Mouse (Mus musculus) testis, postnatal 14 days (tissue): ENCODE results near the gene Lsm14b.

Source experiments
- DNase-seq: peaks from one replicate; pipeline ENCODE4 v3.0.0; 2021; ENCODE audit warnings: low spot score

The Lsm14b gene

DNA sequence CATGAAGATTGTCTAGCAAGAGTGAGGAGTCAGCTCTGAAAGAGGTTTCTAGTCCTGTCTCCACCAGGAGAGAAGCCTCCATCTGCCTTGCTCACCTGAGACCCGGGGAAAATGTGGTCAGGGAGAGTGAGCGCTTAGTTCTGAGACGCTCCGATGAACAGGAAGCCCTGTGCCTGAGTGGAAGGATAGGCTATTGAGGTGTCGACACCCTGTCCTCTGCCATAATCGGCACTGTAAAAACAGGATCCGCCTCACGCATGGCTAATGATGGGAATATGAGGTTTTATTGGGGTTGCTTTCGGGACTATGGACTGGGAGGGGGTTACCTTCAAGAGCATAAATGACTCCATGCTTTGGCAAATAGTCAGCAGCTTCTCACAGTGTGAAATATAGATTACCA, 6.2 kb upstream of the Lsm14b start:
- no peak for DNase-seq

DNA sequence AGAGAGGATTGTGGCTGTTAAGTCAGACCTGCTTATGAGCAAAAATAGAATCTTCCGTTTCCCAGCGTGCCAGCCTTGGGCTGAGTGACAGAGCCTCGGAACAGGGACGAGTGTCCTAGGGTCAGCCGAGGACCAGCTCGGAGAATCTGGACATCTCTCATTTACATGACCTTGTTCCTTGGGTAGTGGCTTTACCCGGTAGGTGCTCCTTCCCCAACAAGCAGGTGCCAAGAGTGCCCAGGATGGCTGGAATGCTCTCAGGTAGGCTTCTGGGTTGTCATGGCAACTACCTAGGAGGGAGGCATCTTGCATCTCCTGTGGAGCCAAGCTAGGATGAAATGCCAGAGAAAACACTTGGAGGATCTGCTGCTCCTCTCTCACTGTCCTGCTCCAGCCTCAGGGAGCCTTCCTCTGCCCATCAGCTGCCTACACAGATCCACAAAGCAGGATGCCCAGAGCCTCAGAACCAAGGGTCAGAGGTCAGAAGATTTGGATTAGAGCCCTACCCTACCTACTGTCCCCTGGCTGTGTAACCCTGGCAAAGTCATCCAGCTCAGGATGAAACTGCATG, 4.6 kb upstream of the Lsm14b start:
- no peak for DNase-seq

DNA sequence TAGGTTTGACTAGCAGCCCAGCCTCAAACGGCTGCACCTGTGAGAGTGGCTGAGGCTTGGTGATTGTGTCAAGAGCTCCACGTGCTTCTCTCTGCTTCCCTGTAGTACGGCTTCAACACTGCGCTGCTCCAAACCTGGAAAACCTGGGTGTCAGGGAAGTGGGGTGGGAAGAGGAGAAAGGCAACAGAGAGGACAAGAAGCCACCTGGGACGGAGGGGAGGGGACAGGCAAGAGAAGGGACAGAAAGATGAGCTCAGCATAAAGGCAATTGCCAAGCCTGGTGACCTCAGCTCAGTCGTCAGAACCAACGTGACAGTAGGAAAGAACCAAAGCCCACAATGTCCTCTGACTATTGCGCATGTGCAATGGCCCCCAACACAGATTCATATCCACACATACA, 3.9 kb upstream of the Lsm14b start:
- no peak for DNase-seq

DNA sequence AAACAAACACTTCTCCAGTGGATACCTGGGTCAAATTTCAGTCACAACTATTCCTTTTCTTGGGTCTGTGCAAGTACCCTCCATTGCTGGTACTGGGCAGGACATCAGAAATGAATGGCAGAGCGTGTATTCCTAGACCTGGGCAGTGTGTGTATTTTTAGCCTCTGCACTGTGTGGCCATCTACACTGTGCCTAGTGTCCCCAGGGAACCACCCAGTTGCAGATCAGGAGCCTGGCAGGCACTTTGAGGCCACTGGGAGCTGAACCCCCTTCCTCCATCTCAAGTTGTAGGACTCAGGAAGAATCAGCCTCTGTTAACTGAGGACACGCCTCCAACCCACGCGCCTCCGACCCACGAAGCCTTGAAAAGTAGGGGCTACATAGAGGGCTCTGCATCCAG, 2.0 kb upstream of the Lsm14b start:
- no peak for DNase-seq

DNA sequence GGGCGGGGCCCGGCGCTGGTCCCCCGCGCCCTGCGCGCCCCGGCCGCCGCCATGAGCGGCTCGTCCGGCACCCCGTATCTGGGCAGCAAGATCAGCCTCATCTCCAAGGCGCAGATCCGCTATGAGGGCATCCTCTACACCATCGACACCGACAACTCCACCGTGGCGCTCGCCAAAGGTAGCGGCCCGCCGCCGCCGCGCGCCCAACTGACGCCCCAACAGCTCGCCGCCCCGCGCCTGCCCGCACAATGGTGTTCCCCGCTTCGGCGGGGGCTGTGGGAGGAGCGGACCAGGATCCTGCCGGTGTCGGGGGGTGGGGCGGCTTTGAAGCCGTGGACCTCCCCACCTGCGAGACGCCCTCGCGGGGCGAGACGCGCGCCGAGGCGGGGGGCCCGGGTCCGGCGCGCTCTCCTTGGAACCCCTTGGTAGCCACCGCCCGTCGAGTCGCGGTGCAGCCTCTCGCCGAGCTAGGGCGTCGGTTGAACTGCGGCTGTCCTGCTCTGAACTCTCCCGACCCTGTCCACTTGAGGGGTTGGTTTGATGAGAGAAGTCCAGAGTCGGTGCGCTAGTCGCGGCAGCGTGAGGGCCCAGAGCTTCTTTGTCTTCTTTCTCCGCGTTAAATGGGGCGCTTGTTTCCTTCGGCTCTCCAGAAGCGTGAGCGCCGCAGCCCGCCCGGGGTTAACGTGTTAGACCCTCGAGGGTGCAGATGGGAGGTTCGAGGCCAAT, 511 bp downstream of the Lsm14b start:
- DNase-seq: peak; percentile 70

DNA sequence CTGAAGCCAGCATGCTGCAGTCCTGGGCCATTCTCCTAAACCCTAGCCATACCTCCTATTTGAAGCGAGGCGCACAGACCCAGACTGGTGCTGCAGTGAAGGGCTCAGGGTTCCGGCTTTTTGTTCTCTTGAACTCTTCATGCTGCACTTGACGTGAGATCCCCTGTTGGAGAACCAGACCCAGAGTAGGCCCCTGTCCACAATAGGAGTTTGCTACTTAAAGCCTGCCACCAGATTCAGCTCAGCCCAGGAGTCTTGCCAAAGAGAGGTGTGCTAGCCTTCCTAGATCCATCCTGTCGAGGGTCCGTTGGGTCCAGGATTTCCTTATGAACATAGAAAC, 1.0 kb downstream of the Lsm14b start:
- DNase-seq: no peak

DNA sequence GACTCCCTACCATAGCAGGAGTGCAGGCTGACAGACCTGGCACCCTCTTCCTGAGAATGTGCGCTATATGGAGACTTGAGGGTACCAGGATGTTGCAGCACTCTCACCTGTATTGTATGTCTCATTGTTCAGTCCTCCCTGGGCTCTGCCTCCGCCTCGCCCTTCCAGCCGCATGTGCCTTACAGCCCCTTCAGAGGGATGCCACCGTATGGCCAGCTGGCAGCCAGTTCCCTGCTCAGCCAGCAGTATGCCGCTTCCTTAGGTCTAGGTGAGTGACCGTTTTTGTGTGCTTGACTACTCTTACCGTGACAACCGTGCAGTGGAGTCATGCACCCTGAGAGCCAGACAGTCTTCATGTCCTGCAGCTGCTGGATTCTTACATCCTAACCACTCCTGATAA, 3.0 kb downstream of the Lsm14b start:
- DNase-seq: no peak

DNA sequence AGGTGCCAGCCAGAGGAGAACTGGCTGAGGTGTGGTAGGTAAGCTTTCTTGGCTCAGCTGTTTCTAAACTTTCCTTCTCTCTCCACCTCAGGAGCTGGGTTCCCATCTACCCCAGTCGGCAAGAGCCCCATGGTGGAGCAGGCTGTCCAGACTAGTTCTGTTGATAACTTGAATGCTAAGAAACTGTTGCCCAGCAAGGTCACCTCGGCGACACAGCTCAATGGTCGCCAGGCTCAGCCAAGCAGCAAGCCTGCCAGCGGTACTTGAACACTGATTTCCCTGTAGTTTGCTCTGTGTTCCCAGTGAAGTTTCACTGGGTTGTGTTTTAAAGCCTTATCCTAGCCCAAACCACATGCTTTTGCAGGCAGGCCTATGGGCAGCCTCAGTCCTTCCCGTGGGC, 6.5 kb downstream of the Lsm14b start:
- no peak for DNase-seq

DNA sequence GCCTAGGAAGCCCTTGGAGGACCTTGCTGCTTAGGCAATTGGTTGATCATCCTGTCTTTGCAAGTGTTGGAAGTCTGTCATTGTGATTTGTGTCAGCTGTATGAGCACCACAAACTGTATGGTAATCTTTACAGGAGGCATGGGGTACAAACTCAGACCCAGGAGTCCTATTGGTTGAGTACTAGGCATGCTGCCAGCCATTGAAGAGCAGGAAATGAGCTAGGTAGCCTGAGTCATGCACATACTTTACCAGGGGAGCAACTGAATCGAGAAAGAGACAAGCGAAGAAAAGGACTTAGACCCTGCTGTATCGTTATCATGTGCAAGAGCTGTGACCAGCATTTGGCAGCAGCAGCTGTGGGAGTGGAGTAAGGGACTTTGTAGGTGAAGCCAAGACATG, 8.1 kb downstream of the Lsm14b start:
- DNase-seq: no peak

DNA sequence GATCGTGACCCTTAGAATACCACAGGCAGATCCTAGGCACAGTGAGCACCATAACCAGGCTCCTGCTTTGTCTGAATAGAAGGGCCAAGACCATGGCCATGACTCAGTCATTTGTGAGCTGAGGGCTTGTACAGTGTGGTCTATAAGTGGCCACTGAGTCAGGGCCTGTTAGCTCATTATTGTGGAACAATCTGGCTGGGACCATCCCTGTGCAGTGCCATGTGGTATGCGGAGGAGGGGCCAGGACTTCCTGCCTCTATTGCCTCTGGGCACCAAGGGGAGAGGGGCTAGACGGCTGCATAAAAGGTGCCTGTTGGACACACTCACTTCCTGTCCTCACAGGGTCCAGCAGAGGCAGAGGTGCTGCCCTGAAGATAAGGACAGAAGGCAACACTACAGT, 9.2 kb downstream of the Lsm14b start:
- no peak for DNase-seq

DNA sequence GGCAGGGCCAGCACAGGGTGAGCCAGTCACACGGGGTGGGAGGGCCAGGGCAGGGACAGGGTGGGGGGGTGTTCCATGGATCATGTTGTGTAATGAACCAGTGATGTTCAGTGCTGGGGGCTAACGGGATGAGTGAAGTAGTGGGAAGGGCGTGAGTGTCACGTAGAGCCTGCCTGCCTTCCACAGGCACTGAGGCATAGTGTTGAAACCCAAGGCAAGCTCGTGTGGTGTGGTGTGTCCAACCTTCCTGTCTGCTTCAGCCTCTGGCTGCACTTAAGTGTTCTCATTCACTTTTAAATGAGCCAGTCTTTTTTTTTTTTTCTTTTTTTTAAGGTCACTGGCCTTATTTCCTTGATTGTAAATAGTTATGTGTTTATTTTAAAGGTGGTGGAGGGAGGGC, 10.0 kb downstream of the Lsm14b start:
- DNase-seq: no peak

DNA sequence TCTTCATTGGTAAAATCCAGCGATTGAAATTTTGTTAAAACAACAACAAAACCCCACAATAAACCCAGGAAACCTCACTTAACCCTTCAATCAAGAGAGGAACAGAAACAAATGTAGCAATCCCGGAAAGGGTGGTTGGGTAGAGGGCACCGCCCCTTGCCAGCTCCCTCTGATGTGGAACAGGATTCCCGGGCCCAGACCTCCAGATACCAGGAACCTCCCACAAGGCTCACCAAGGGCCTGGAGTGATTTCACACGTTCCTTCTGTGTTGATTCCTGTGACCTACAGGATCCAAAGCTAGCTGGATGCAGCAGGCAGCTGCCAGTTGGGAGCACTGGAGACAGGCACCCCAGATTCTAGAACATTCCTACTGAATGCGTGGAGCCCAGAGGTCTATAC, 15.6 kb downstream of the Lsm14b start:
- peak; percentile 78 for DNase-seq

DNA sequence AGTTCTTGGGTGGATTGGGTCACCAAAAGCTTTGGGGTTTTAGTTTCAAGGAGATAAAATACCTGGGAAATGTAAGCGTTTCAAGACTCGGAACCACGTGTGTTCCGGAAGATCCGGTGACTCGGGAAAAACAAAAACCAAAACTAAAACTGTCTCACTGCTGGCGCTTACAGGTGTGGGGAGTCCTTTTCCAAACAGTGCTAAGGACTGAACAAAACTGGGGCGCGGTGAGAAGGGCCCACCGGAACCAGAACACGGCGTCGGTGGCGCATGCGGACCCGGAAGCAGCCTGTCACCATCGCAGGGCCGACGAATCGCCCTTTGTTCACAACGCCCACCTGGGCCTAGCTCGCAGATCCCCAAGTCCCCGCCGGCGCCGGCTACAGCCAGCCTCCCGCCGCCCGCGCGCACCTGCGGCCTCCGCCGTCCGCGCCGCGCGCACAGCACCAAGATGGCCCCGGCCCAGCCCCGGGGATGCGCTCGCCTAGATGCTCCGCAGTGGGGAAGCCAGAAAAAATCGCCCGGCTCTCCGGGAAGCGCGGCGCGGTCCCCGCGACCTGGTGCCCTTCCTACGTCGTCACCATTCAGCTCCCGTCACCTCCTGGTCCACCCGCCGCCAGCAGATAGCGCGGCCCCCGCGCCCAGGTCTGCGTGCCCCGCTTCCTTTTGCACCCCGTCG, 16.9 kb downstream of the Lsm14b start:
- DNase-seq: peak; percentile 53

DNA sequence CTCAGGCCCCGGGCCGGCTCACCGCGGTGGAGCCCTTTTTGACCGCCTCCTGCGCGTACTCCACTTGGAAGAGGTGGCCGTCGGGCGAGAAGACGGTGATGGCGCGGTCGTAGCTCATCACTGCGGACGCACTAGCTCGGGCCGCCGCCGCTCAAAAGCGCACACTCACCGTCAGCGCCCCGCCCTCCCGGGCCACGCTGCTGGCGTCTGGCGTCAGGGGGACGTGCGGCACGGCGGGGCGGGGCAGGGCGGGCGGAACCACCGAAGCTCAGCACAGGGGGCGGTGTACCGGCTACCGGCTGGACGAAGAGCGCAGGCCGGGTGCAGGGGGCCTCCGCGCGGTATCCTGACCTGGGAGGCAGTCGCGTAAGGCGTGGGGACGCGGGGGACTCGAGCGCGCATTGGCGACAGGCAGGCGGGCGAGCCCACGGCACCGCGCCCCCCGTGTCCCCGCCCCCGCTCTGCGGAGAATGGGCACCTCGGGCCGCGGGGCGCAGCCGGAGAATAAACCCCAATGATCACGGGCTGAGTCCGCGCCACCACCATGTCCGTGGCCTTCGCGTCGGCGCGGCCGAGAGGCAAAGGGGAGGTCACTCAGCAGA, 17.6 kb downstream of the Lsm14b start, which contains the start of the genes Psma7 and Ss18l1:
Gene Psma7, minus strand, starts transcription at position 178 of the 602 bp plus-strand sequence.
Gene Ss18l1, plus strand, starts transcription at position 254 of the 602 bp plus-strand sequence.
- DNase-seq: peak; percentile 88

DNA sequence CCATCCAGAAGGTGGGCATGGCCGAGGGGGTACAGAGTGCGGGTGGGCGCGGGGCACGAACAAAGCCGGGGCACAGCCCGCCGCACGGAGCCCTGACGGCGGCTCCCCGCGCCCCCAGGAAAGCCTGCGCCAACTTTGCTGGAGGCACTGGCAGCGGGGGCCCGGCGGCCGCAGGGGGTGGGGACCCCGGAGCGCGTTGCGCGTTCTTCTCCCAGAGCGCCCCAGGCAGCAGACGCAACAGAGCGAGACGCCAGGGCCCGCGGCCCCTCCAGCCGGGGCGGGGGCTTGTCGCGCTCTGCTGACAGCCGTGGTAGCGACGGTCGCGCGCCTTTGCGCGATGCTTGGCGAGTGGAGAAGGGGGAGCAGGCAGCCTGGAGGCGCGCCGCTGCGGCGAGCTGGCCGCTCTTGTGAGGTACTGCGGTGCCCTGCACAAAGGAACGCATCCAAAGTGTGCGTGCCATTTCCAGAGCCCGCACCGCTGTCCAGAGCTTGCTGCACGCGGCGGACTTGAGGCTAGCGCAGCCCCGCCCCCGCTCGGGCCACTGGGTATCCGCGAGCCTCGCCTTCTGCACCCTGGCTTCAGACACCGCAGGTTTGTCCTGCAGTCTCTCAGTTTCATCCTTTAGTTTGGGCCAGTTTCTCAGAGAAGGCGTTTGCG, 18.2 kb downstream of the Lsm14b start:
- DNase-seq: peak; percentile 56

DNA sequence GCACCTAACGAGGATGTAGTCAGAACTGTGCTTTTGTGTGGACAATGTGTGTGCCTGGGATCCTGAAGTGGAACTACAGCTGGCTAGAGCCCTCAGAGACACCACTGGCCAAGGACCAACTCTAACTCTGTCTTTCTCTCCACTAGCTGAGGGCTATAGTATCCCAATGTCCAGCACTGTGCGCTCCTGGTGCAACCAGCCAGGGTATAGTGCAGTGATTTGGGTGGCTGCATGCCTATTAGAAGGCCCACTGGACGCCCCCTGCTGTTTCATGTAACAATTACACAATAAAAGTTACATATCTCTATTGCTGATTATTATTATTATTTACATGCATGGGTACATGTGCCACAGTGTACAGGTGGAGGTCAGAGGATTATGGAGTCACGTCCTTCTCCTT, 20.5 kb downstream of the Lsm14b start:
- DNase-seq: no peak

DNA sequence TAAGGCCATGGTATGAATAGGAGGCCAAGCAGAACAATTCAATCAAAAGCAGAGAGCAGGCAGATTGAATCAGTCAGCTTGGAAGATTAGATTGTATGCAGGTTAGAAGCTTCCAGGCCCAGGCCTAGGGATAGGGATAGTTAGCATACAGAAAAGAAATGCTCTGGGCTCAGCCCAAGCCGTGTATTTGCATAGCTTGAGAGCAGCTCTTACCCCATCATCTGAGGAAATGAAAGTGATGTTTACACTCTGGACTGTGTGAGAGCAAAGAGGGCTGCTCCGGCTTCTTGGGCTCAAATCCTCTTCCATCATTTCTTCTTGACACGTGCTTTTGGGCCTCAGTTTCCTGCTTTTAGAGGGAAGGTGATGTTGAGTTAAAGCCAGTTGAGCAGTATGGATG, 22.8 kb downstream of the Lsm14b start:
- DNase-seq: no peak

DNA sequence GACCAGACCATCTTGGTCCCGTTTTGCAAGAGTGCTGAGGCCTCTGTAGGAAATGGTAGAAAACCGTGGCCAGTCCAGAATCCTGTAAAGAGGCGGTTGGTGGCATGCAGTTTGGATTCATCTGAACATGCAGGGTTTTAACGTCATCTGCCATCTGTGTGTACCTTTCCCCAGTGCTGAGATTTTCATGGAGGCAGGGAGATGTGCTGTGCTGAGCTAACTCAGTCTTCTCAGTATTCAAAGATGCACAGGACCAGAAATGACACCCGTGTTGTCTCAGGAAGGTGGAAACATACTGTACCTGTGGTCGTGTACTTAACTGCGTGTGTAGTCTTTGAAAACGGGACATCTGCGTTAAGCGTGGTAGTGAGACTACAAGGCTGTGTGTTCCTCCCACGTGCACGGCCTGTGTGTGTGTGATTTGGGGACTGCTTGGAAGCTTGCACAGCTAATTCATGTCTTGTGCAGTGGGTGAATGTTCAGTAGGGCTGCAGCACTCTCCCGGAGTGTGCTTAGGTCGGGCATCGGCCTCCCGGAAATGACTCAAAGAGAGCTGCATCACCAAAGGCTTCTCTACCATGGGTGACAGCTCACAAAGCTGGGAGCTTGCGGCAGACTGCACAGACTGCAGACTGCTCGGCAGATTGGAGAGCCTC, 23.3 kb downstream of the Lsm14b start:
- DNase-seq: no peak

DNA sequence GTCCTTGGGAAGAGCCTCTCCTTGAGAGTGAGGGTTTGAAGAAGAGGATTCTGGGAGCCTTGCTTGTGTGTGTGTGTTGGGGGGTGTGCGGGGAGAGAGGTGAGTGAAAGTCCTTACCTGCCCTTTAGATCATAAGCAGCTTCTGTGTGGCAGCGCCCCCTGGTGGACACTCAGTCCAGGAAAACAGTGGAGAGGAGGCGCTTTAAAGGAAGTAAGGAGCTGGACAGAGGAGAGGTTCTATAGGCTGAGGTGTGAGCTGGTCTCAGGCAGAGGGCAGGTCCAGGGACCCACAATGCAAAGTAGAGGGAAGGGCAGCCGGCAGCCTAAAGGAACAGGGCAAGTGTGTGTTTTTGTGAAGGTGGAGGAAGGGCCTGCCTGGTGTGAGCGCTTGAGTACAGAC, 26.2 kb downstream of the Lsm14b start:
- DNase-seq: peak; percentile 60

DNA sequence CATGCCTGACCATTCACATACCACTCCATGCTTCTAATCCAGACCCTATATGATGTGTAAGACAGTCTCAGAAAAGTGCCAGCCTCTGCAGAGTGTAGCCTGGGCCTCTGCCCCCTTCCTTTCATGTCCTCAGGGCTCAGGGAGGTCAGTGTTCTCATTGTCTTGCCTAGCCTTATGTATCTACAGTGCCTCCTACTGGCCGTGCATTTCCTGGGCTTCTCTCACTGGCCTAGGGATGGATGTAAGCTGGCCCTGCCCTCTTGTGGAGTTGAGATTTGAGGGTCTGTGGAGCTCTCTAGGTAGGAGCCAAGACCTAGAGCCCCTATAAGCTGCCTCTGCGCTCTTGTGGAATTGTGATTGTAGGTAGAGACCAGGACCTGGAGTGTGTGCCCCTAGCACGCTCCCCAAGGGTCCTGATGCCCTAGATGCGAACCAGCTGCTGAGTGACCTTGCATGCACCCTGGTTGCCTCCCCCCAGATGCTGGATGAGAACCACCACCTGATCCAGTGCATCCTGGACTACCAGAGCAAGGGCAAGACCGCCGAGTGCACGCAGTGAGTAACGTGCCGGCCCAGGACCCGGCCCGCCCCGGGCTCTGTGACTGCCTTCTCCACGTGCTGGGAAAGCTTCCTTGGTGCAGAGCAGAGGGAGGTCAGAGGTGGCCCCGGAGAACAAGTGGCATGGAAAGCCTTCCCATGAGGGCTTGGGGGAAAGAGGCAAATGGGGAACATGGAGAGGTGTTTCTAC, 27.4 kb downstream of the Lsm14b start:
- no peak for DNase-seq

DNA sequence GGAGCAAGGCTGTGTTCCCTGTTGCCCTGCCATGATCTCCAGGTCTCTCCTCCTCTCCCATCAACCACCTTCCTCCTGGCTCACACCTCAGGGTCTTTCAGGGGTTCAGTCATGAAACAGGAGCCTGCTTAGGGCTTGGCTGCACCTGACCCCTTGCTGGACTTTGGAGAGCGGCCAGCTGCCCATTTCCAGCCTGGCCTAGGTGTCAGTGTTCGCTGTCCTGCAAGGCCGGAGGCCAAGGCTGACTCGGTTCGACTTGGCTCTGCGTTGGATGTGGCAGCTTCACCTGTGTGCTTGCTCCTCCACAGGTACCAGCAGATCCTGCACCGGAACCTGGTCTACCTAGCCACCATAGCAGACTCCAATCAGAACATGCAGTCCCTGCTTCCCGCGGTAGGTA, 28.2 kb downstream of the Lsm14b start:
- no peak for DNase-seq
